Mouse (Mus musculus): ENCODE data around the gene Gm10188.

DNA sequence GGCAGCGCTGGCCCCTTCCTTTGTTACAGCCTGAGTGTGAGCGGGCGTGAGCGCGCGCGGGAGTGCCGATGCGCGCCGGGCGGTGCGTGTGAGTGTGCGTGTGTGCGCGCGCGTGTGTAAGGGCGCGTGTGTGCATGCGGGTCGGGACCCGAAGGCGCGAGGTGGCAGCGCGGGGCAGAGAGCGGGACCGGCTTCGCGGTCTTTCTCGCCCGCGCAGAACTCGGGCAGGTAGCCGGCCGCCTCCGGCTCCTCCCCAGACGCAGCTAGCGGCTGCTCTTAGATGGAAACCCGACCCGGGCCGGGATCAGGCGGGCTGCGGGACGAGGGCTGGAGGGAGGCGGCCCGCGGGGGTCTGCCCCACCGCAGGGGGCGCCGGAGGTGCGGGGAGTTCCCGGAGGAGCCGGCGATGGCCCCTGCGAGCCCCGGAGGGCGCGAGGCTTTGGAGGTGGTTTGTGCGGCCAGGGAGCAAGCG, 38.9 kb downstream of the Gm10188 start:
- no peak for TF ChIP-seq CTCF (IDR thresholded peaks at IDR 0.05)
- TF ChIP-seq POLR2A (IDR thresholded peaks at IDR 0.05; ENCODE audit: insufficient read depth, low read depth, low read length): no peak
- no peak for TF ChIP-seq EP300 (IDR thresholded peaks at IDR 0.05; ENCODE audit: insufficient read depth, low read depth, low read length)

All from heart, adult 2 months (tissue).